Mouse (Mus musculus) common myeloid progenitor, adult 5-6 weeks (primary cell): Measurements from ENCODE around the gene Wnt4. TPM values are rescaled to one million over a fixed set of nuclear protein-coding genes. Genes with fewer than 3 reads are reported as not detected.

ENCODE experiments used
- ATAC-seq: replicated peaks from 2 replicates; pipeline ENCODE4 v1.8.0; 2016; ENCODE audit warnings: low read depth, mild to moderate bottlenecking, moderate TSS enrichment, inconsistent platforms; ENCODE audit not compliant: poor library complexity, severe bottlenecking
- total RNA-seq: library from RNA; stranded (forward); fragments of 200-1000, 187-1606 nt; gene quantifications from 2 replicates; pipeline ENCODE4 v1.2.3, GENCODE M21; 2017

The Wnt4 gene
- not detected in 2 replicates for total RNA-seq

DNA sequence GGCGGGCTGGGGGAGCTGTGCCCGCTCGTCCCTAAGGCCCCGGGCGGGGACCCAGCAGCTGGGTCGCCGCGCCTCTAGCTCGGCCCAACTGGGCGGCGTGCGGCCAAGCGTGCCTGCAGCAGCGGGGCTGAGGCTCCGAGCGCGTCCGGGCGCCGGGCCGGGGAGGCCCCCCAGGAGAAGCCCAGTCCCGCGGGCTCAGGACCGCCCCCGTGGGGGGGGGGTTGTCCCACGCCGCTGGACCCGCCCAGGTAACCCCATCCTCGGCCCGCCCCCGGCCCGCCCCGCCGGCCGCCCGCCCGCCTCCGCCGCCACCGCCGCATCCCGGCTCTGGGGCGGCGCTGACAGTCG, at the start of gene Wnt4:
Wnt4 (plus strand) TSS at position 324 of the 348 bp plus-strand sequence.
- no peak; the same call in 1 of the 2 replicates for ATAC-seq

DNA sequence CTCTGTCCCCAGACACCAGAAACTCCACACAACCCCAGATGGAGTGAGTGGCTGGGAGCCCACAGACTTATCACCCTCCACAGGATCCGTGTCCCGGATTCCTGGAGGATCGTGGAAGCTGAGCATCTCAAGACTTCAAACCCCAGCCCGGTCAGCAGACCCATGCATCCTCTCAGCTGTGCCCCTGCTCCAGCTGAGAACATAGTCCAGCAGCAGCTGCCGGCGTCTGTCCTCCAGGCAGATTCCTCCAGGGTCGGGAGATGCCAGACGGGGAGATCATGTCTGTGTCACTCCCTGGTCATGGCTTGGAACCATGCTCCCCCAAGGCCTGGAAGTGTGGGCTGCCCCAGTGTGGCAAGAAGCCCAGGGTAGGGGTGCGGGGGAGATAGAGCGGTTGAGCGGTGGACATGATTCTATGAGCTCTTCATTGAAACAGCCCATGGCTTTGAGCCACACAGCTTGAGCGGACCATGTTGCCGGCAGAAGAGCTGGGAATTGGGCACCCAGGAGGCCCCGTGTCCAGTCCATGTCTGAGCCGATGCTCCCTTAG, 48.6 kb upstream of the Wnt4 start:
- ATAC-seq: no peak

DNA sequence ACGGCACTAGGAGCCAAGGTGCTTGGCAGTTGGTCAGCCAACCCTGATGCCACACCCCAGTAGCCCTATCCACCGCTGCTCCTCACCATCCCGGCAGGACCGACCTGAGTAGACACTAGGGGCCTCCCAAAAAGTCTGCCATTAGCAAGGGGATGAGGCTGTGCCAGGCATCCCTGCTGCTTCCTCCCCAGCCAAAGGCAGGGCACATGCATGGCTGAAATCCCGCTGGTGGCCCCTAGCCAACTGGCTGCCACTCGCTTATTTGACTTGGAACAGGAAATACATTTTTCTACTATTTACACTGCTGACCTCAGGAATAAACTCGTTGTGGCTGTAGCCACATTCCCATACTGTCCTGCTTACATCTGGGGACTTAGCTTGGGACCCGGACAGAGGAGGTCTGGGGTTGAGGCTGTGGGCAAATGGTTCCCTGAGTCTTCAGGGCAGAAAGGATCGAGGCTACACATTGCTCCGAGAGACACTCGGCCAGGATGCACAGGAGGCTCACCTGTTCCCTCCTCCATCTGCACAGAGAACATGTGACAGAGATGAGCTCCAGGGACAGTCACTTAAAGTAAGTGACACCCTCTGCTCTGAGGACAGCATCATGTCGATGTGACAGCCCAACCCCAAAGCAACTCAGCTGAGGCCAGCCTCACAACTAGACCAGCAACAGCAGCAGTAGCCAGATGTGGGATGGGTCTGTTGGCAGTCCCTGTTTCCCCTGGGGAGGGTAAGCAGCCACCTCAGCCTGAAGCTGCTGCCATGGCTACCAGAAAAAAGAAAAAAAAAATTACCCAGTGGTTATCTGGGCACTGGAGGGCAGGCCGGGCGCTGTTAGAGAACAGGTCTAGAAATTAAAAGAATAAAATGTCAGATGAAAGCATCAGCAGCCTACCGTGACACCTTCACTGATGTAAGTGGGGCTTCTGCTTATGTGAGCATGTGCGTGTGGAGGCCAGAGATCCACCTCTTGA, 45.5 kb upstream of the Wnt4 start:
- ATAC-seq: no peak

DNA sequence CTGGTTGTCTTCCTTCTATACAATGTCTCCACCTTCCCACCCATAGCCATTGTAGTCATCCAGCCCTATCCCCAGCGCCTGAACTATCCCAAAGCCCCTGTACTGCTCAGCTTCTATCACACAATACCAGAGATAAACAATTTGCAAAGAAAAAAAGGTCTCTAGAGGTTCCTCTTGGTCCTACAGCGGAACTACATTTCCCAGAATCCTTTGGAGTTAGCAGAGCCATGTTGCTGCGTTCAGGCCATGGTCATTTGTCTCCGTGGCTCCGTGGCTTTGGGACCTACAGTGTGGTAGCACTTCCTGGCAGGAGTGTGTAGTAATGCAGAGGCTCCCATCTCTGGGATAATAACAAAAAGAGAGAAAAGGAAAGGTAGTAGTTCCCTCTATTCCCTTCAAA, 43.7 kb upstream of the Wnt4 start:
- ATAC-seq: no peak

DNA sequence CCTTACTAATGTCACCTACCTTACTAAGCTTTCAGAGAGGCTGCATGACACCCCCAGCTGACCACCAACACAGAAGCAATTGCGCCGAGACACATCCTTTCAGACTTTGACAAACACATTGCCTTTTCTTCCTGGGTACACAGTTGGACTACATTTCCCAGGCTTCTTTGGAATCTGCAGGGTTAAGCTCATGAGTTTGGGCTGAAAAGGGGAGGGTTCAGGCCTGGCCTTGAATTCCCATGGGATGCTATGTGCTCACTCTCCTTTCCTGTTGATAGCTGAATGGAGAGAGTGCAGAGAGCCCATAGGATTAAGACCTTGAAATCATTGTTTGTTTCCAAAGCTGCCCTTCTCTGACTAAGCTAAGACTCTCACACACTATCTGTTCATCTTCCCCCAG, 42.8 kb upstream of the Wnt4 start:
- ATAC-seq: no peak

DNA sequence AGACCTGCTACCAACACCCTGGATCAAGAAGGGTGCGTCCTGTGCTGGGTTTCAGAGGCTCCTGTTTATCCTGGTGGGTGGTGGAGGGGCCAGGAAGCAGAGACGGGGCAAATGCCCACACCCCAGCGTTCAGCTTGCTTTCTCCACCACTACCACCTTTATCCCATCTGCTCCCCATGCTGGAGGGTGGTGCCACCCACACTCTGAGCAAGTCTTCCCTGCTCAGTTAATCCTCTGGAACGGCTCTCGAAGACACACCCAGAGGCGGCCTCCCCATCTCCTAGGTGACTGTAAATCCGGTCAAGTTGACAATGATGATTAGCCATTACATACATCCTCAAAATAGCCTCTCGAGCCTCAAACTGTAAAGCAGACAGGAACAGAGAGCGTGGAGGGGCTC, 41.9 kb upstream of the Wnt4 start:
- no peak for ATAC-seq

DNA sequence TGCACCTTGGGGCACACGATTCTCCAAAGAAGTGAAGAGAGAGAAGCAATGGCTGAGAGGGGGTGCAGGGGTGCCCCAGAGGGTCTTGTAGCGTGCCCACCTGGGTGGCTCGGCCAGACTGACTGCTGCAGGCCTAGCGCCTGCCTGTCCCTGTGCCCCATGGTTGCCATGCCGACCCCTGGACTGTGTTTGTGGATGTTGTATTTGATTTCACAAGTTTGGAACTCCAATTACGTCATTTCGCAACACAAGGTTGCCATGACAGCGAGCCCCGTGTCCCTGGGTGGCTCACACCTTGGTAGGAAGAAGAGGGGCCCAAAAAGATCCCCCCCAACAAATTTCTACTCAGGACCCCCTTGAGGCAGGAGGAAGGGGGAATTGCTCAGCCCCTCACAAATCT, 32.4 kb upstream of the Wnt4 start:
- ATAC-seq: no peak

DNA sequence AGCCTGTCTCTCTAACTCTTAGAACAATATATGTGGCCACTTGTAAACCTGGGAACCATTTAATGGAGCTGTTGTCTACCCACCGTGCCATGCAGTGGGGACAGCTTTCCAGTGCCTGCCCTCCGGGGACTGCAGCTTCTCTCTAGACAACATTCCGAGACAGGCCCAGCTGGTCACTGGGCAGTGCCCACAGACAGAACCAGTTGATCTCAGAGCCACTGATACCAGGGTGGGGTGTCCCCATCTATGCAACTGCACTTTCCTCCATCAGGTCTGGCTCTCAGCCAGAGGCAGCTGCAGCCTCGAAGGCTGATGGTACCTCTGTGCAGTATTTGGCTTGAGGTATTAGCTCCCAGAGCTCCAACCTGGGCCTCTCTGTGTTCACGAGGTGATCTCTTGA, 27.0 kb upstream of the Wnt4 start:
- no peak for ATAC-seq

DNA sequence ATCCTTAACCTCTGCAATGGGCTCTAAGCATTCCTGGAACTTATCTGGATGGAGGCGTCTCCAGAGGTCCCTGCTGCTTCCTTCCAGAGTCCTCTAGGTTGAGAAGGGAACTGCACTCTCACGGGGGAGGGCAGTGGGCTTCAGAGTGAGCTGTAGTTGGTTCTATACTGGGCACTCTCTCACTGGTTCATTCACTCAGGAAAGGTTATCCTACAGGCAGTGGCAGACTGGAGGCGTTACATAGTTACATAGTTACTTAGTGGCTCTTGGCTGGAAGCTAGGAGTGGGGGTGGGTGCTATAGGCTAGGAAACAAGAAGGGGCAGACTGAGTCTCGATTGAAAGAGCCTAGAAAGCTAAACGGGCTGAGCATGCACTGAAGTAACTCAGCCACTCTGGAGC, 26.4 kb upstream of the Wnt4 start:
- no peak for ATAC-seq

DNA sequence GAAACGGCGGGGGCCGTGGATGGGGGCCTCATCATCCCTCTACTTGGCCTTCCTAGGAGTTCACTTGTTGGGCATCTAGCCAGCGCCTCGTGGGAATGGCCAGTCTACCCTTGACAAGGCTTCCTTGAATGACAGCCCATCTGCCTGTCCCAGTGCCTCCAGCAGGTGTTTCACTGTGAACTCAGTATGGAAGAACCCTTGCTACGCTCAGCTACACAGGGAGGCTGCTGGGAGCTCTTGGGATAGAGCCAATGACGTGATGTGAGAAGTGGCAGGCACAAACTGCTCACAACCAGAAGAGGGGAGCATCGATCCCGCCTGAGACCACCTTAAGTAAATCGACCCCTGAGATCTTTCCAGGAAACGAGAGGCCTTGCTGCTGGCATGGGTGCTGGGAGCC, 23.7 kb upstream of the Wnt4 start:
- no peak for ATAC-seq

DNA sequence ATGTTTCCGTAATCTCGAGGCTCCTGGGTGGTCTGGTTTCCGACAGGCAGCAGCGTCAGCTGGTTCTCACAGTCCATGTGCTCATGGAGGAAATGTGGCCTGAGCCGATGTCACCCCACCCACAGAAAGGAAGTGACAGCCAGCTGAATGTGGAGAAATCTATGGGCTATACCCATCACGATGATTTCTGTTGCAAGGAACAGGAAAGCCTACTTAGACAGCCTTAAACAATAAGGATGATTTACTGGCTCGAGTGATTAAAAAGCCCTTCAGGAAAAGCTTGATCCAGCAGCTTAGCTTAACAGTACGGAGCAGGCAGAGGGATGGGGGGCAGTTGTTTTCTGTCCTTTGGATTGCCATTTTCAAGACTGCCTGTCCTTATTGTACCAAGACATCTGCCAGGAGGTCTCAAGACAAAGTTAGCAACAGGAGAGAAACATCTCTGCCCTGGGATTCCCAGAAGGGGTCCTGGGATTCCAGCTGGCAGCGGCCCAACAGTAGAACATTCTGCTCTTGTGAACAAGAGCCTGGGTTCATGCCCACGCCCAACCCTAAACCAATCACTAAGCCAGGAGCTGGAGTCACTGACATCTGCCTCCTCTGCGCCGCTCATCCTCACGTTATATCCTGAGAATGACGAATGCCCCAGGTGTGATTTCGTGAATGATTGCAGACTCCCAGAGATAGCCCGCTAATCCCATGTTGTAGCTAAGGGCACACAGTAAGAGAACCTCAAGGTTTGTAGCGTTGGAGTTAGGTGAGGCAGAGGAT, 22.9 kb upstream of the Wnt4 start:
- no peak for ATAC-seq

DNA sequence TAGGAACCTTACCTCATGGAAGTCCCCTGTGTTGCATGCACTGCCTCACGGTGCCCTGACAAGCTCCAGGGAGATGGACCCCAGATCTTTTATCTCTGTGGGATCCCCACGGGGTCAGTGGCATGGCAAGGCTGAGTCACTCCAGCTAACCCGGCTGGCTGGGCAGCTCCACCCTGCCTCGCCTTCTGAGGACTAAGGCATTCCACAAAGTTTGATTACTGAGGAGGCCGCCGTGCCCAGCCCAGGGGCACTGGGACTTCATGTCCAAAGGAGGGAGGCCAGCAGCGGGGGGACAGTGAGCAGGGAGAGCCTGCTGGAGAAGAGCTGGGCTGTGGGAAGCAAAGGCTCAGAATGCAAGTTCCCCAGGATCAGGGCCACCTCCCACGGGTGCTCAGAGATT, 21.7 kb upstream of the Wnt4 start:
- no peak for ATAC-seq

DNA sequence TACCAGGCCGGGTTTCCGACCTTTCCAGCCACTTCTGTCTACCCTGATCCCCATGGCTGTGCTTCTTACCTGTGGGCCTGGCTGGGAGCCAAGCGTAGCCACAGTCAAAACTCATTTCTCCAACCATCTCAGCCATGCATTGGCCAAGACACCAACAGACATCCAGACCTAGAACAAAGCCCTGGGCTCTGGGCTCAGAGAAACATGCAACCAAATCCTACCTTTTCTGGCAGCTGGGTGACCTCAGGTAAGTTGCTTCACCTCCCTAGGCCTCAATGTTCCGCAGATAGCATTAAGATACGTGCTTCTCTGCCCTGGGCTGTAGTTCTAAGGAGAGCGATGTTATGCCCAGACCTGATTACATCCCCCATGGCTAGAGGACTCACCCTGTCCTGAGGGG, 15.5 kb upstream of the Wnt4 start:
- no peak for ATAC-seq

DNA sequence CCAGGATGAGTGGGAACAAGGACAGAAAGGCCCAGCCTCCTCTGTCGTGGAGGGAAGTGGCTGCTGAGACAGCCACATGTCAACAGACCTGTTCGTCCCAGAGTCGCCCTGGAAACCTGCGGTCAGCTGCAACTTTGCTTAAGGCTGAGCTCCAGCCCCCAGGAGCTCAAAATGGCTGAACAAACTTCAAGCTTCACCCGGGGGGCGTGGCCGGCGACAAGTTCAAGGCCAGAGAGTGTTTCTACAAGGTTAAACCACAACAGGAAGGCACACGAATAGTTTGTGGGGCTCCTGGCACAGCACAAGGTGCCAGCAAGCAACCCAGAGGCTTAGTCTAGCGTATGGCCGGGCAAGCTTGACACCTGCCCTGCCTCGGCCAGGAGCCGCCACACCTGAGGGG, 13.2 kb upstream of the Wnt4 start:
- ATAC-seq: peak; percentile 42; the same call in 1 of the 2 replicates

DNA sequence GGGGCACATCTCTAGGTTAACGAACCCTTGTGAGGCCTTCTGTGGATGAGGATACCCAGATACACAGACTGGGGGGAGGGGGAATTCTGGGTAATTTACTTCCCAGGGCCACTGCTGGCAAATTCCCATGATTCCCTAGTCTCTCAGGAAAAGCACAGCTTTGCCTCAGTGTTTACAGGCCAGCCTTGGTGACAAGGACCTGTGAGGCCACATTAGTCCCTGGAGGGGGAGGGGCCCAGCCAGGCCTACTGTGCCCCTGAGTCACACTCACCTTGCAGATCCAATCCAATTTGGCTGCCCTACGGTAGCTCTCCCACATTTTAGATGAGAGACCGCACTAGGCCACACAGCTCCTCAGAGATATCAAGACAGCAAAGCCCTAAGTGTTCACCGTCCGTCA, 12.2 kb upstream of the Wnt4 start:
- no peak for ATAC-seq

DNA sequence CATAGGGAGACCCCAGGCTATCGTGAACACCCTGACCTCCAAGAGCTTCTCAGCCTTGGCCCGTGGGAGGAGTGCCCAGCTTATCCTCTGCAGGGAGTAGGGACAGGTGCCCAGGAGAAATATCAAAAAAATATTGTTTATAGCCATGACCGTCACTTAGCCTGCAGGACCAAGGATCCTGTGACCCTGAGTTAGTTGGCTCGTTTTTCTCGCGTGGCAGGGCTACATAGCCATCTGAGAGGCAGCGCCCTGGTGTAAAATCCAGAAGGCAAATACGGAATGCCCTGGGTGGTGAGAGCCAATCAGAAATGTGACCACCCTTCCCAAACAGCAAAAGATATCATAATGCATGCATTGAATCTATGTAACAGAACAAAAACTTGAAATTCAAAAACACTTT, 8.7 kb upstream of the Wnt4 start:
- ATAC-seq: no peak

DNA sequence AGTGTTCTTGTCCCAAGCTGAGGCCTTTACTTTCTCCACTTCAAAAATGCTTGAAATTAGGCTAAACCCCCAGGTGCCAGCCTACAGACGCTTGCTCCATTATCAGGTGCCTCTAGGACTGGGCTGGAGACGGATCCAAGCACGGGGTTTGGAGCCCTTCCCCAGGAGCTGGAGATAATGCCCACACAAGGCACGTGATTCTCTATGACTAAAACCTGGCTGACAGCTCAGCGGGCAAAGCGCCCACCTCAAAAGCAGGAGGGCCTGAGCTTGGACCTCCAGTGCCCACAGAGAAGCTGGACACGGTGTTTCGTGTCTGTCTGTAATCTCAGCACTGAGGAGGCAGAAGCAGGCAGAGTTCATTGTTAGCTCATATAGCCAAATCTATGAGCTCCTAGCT, 5.4 kb upstream of the Wnt4 start:
- no peak for ATAC-seq

DNA sequence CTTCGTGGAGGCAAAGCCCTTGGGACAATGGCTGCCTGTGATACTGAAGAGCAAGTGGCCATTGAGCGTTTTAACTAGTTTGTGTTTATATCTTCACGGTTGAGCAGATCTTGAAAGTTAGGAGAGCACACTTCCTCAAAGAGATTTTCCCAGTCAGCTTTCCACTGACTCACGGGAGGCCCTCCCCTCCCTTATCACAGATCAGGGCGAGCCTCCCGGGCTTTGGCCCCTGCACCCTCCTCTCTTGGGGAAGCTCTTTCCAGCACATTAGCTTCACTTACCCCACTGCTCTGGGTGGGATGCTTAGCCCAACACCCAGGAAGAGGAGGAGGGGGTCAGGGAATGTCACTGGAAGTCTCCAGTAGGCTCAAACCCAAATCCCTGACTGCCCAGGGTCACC, 3.0 kb upstream of the Wnt4 start:
- no peak for ATAC-seq

DNA sequence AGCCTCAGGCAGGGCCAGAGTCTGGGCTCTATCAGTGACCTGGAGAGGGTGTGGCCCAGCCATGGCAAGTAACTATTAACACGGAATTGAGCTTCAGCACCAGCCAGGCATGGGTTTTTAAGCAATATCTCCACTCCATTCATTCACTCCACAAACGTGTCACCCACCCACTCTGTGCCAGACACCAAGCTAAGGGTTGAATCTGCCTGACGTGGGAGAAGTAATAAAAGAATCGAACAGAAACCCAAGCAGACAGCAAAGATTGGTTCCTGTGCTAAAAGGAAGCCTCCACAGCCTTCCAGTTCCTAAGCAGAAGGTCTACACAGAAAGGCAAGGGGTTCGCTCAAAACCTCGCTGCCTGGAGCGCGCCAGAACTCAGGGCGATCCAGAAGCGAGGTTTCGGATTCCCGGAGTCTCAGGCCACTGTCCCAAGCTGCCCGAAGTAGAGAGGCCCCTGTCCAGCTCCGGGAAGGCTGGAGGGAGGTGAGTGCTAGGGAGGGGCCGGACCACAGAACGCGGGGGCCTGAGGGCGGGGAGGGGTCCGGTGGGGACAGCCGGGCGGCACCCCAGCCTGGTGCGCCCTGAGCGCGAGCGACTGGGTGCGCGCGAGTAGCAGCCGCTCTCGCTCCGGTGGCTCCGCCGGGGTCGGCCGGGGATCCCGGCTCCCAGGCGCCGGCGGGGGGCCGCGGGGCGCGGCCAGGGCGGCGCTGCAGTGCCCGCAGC, 685 bp upstream of the Wnt4 start:
- ATAC-seq: no peak

DNA sequence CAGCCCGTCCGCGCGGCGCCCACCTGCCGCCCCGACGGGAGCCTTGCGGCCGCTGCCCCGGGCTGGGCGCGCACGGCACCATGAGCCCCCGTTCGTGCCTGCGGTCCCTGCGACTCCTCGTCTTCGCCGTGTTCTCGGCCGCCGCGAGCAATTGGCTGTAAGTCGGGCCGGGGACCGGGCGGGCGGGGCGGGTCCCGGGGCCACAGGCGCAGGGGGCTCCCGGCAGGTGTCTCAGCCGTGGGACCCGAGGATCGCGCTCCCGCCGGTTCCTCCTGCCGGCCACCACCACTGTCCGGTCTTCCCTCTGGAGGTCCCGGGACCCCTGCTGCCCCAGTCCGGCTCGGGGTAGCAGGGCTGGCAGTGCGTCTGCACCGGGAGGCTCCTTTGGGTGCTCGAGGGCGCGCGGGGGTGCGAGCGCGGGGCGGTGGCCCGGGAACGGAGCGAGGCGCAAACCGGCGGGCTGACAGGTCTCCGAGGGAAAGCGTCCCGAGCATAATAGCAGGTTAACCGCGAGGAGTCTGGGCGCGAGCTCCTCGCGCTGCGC, 383 bp downstream of the Wnt4 start:
- ATAC-seq: no peak
